Mouse (Mus musculus) bone marrow macrophage, adult 2 months (primary cell): ENCODE results near the gene Cxcl13.

ENCODE experiments used
- CTCF ChIP-seq: IDR thresholded peaks from 2 replicates; pipeline ENCODE4 v1.5.1; 2012; ENCODE audit warnings: low read depth, mild to moderate bottlenecking, low read length, moderate library complexity
- POLR2A ChIP-seq: IDR thresholded peaks from 2 replicates; pipeline ENCODE4 v1.6.1; 2012; ENCODE audit warnings: mild to moderate bottlenecking, low read depth, low read length, borderline replicate concordance

- TF ChIP-seq POLR2A (no peak), CTCF (no peak)
Observed at GRCm38 (mm10) chr5:95911006-95911405, 45.7 kb upstream of the Cxcl13 start.
